Mouse (Mus musculus) layer of hippocampus, adult 18-20 months (tissue): Measurements from ENCODE around the gene Ifnar1. TPM values are rescaled to one million over a fixed set of nuclear protein-coding genes. Genes with fewer than 3 reads are reported as not detected.
"Not testable (repeated sequence)": the region's sequence is repeated elsewhere in the genome, so short reads cannot be mapped to it uniquely, and the experiment has no call there.

ENCODE experiments used
- DNase-seq, 2 experiments: peaks; one replicate each; pipeline ENCODE4 v3.0.0; 2022; ENCODE audit warnings: low spot score in 2 of 2
- total RNA-seq, 2 experiments: library from RNA; stranded (reverse); gene quantifications; 2 replicates each; pipeline ENCODE4 v1.2.3; 2021

Ifnar1 gene
- total RNA-seq, 2 experiments from 2014 or later = 40.9 to 44.4 TPM

GRCm38 (mm10) chr16:91498041-91498440, 13.0 kb downstream of the Ifnar1 start:
- DNase-seq = no peak

GRCm38 (mm10) chr16:91504701-91505100, 19.7 kb downstream of the Ifnar1 start:
- DNase-seq = no peak

- DNase-seq = peak; percentile 20 to 57
Observed at GRCm38 (mm10) chr16:91505116-91505601, 20.1 kb downstream of the Ifnar1 start.

GRCm38 (mm10) chr16:91506396-91506795, 21.4 kb downstream of the Ifnar1 start:
- DNase-seq = no peak

GRCm38 (mm10) chr16:91512161-91512787, 27.2 kb downstream of the Ifnar1 start:
- DNase-seq = peak; percentile 65 to 93

- no peak for DNase-seq
Observed at GRCm38 (mm10) chr16:91513099-91513498, 28.1 kb downstream of the Ifnar1 start.

- no peak for DNase-seq
Observed at GRCm38 (mm10) chr16:91517020-91517419, 32.0 kb downstream of the Ifnar1 start.

GRCm38 (mm10) chr16:91522040-91522439, 37.0 kb downstream of the Ifnar1 start:
- no peak for DNase-seq

GRCm38 (mm10) chr16:91522479-91523309, 37.7 kb downstream of the Ifnar1 start:
- no peak for DNase-seq

GRCm38 (mm10) chr16:91524206-91524605, 39.2 kb downstream of the Ifnar1 start:
- no peak for DNase-seq

- DNase-seq = no peak
Observed at GRCm38 (mm10) chr16:91526274-91526673, 41.2 kb downstream of the Ifnar1 start.

GRCm38 (mm10) chr16:91527051-91527450, 42.0 kb downstream of the Ifnar1 start:
- DNase-seq = no peak

- DNase-seq = no peak
Observed at GRCm38 (mm10) chr16:91527500-91527899, 42.5 kb downstream of the Ifnar1 start.

GRCm38 (mm10) chr16:91528578-91528977, 43.5 kb downstream of the Ifnar1 start:
- DNase-seq = no peak

- DNase-seq = not testable (repeated sequence)
Observed at GRCm38 (mm10) chr16:91530830-91531229, 45.8 kb downstream of the Ifnar1 start.

GRCm38 (mm10) chr16:91531856-91532255, 46.8 kb downstream of the Ifnar1 start:
- DNase-seq = no peak

- no peak for DNase-seq
Observed at GRCm38 (mm10) chr16:91532429-91532828, 47.4 kb downstream of the Ifnar1 start.

- peak in 1 of 2 experiments; percentile 26 for DNase-seq
Observed at GRCm38 (mm10) chr16:91533097-91534001, 48.3 kb downstream of the Ifnar1 start.

- peak in 1 of 2 experiments; percentile 38 for DNase-seq
Observed at GRCm38 (mm10) chr16:91534477-91534876, 49.4 kb downstream of the Ifnar1 start.

GRCm38 (mm10) chr16:91534888-91535287, 49.9 kb downstream of the Ifnar1 start:
- no peak for DNase-seq

GRCm38 (mm10) chr16:91536372-91536771, 51.3 kb downstream of the Ifnar1 start:
- DNase-seq = no peak
